Mouse (Mus musculus) A20 (cell line): ENCODE measurements around the gene Grin1.
A peak's percentile ranks its signal among the peaks of the same experiment; 100 is the strongest.

Source experiments
- DNase-seq: peaks from one replicate; pipeline ENCODE4 v3.0.0-alpha.2; 2011; ENCODE audit warnings: low read depth, low spot score

Grin1 gene

DNA sequence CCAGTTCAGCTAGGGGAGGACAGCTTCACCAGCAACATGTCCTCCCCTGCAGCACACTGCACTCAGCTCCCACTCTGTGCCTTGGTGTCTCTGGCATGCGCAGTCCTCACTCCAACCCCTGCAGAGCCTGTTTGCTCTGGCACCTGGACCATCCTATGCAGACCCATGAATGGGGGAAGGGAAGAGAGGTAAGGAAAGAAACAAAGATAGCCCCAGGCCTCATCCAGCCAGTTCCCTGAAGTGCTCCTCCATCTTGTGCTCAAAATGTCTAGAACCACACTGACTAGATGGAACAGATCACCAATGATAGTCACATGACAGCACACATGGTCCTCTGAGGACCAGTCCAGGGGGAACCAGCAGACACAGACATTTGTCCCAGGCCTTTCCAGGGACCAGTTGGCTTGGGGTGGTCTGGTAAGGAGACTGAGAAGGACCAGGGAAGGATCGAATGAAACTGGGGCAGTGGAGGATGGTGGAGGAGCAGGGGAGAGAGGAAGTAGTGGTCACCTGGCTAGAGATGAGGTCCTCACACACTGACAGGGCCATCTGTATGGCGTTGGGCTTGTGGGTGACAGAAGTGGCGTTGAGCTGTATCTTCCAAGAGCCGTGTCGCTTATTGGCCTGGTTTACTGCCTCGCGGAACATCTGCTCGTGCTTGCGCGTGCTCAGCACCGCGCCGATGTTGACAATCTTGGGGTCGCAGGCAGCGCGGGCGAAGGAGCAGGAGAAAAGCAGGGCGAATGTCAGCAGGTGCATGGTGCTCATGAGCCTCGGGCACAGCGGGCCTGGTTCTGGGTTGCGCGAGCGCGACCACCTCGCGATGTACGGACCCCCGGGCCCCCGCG is 644 bp downstream of the Grin1 start:
- DNase-seq, result no peak

DNA sequence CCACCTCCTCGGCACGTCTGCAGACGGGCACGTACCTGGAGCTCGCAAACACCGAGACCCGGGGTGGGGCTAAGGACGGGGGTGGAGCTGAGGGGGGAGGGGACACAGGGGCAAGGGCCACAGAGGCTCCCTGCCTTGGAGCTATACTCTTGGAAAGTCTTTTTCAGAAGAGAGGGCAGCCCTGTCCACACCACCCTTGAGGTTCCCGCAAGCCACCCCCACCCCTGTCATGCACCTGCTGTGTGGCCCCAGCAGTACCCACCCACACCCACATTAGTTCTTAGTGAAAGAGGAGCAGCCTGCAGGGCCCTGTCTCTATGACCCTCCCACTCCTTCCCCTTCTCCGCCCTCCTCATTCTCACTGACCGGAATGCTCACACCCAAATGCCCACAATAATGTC is 7.5 kb downstream of the Grin1 start:
- DNase-seq, result no peak

DNA sequence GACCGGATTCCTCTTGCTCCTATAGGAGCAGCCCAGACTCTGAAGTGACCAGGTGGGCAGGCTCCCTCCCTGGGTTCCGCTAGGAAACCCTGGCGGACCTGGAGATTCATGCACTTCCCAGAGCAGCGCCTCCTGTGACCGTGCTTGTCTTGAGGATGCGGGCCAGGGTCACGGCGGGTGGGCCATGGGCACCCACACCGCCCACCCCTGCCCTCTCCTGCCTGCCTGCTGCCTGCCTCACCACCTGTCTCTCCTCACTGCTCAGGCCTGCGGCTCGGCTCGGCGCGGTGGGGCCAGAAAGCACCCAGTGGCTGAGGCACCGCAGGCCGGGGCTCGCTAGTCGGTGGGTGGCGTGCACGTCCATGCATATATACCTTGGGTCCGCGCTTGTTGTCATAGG is 8.0 kb downstream of the Grin1 start:
- no peak for DNase-seq

DNA sequence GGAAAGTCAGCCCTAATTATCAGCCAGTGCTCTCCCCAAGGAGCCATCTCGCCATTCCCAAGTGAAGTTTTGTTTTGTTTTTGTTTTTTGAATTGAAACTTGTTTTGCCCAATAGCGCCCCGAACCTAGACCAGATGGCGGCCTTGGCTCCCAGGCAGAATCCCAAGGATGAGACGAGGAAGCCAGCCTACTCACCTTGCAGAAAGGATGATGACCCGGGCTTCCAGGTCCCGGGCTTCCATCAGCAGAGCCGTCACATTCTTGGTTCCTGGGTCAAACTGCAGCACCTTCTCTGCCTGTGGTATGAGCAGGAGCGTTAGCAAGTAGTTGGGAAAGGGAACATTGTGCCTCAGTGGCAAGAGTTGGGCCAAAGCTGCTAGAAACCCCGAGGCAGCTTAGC is 8.8 kb downstream of the Grin1 start:
- DNase-seq, result no peak

DNA sequence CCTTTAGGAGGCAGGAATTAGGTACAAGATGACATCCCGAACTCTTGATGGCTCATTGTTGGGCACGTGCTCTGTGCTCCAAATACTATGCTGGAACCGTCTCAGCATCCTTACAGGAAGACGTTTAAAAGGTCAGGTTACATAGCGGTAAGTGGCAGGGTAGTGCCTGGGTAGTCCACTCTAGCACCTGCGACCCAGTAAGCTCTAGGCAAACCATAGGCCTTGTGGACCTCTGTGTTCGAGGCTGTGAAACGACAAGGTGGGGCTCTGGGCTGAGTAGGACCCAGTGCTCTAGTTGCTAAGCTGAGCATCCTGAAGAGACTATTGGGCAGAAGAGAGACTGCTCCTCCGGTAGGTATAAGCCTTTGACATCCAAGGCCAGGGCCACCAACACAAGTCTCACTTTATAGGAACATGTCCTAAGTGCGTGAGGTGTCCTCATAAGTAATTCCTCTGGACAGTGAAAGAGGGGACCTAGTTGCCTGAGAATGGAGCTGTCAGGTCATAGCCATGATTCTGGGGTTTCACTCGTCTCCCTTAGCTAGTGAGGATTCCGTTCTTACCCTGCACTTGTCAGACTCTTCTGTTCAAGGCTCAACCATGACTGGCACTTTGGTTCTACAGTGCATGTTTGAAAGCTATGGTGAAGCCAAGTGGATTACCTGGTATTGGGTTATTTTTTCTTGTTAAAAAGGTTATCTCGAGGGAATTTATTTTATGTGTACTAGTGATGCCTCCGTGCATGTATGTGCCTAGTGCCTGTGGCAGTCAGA is 13.2 kb downstream of the Grin1 start:
- no peak for DNase-seq

DNA sequence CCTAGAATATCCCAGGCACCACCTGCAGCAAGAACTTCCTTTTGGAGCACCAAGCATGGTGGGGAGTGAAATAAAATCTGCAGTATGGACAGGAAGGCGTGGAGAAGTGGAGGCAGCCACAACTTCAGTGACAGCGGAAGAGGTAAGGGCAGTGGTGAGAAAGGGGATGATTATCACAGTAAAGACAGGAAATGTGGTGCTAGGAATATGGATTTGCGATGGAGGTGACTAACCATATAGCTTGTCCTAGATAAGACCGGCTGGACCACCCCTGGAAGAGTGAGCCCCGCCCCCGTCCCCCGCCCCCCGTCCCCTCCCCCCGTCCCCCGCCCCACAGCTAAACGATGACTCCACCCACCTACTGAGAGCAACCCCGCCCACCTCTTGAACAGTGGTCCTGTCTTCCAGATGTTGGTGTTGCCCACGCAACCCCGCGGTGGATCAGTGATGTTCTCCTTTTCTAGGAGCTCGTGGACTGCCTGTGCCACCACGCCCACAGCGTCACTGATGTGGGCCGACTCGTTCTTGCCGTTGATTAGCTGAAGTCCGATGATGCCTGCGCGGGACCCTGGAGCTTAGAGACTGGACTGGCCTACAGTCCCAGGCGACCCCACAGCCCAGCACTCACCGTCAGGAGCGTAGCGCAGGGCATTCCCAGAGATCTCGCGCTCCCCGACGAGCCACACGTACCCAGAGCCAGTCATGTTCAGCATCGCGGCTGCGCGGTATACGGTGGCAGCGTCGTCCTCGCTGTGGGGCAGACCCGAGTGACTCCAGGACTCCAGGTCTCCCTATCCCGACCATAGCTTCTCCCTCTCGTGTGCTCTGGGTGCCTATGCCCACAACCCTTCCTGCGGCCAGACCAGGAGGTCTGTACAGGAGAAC is 14.1 kb downstream of the Grin1 start:
- no peak for DNase-seq

DNA sequence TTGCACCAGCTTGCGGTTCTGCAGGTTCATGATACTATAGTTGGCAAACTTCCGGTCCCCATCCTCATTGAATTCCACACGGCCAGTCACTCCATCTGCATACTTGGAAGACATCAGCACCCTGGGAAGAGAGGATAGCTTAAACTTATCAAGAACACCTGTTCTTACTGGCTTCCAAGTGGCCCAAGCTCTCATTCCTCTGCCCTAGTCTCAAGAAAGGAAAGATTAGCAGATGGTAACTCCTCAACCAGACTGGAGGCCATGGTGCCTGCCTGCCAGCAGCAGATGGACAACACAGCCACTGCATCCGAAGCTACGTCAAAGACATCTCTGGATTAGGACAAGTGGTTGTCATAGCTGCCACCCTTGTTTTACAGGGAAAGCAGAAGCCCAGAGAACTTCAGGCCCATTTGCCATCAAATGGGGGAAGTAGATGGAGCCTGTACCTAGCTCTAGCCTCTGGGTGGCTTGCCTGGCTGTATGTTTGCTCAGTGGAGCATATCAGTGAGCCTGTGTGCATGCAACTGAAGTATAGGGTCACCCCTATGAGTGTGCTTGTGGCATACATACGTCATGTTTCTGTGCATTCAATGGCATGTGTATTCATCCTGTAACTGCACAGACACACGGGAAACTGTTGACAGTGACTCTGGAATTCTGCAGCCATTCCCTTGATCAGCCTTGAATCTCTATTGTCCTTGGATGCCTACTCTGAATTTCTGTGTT is 14.9 kb downstream of the Grin1 start:
- no peak for DNase-seq

DNA sequence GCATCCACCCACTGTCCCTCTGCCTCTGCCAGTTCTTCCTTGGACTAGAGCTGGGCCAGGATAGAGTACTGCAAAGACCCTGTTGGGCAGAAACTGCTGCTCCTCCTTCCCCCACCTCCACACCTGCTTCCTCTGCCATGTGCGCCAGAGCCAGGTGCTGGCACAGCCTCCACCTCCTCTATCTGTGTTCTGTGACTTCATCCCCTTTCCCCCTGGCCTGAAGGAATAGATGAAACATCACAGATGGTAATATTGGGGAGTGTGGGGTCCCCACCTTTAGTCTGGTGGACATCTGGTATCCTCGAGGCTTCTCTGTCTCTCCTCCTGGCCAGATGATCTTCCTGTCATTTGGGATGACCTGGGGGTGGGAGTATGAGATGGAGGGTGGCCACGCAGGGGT is 15.5 kb downstream of the Grin1 start:
- DNase-seq, result no peak

DNA sequence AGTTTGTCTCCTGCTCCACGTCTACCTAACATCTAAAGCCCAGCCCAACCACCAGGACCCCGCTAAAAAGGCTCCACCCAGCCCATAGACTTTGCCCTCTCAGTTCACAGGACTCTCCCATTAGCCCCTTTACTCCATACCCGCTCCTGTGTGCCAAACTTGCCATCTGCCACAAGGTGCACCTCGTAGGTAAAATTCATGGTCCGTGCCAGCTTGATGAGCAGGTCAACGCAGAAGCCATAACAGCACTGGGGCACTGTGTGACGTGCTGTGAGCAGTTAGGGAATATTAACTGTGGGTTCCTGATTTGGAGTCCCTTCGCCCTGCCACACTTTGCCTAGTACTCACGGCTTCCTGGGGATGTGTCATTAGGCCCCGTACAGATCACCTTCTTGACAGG is 20.9 kb downstream of the Grin1 start:
- no peak for DNase-seq

DNA sequence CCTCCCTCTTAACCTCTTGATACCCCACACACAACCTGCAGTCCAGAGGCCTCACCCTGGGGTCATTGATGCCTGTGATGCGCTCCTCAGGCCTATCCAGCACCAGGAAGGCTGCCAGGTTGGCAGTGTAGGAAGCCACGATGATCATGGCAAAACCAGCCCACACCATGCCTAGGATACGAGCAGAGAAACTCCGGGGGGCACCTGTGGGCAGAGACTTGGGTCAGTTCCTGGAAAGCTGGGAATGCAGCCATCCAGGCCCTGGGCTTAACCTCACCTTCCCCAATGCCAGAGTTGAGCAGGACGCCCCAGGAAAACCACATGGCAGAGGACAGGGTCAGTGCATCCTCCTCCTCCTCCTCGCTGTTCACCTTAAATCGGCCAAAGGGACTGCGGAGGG is 21.9 kb downstream of the Grin1 start:
- no peak for DNase-seq

DNA sequence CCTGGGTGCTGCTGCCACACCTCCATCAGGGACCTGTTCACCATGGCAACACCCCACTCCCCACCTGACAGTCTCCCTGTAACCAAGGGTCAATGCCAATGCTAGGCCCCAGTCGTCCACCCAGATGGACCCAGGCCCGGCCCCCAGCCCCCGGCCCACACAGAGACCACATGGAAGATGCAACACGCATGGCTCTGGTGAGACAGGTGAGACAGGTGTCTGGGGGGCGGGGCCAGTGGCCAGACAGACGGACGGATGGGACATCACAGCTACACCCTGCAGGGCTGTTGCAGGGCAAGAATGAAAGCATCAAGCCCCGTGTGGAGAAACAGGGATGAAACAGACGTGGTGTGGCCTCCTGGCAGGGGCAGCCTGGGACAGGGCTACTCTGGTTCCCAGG is 25.3 kb downstream of the Grin1 start:
- no peak for DNase-seq

DNA sequence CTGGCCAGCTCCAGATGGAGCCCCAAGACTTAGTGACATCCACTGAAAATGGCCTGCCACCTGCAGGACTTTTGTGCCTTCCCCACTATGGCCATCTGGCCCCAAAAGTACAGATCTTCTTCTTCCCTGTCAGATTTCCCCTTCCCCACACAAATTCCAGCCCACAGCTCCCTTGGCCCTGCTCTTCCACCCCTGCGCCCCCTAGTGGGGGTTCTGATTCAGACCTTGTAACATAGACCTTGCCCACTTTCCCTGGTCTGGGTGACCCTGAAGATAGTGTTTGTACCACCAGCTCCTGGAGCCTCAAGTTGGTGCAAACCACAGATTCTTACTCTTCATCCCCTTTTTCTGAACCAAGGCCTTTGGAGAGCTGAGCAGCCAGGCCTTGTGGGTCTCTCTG is 26.1 kb downstream of the Grin1 start:
- DNase-seq, result peak; percentile 64

DNA sequence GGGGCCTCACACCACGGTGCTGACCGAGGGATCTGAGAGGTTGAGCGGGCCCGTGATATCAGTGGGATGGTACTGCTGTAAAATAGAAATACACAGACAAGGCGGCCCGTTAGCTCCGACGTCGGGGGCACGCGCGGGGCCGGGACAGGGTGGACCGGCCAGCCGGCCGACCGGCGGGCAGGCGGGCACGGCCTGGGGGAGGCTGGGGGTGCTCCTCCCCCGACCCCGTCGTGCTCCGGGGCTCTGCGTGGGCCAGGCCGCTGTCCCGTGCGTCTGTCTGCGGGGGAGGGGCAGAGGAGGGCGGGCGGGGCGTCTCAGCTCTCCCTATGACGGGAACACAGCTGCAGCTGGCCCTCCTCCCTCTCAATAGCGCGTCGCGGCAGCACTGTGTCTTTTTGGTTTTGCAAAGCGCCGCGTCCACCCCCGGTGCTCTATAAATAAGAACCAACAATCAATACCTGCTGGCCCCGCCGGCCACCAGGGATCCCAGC is 26.9 kb downstream of the Grin1 start:
- DNase-seq, result peak; percentile 20

DNA sequence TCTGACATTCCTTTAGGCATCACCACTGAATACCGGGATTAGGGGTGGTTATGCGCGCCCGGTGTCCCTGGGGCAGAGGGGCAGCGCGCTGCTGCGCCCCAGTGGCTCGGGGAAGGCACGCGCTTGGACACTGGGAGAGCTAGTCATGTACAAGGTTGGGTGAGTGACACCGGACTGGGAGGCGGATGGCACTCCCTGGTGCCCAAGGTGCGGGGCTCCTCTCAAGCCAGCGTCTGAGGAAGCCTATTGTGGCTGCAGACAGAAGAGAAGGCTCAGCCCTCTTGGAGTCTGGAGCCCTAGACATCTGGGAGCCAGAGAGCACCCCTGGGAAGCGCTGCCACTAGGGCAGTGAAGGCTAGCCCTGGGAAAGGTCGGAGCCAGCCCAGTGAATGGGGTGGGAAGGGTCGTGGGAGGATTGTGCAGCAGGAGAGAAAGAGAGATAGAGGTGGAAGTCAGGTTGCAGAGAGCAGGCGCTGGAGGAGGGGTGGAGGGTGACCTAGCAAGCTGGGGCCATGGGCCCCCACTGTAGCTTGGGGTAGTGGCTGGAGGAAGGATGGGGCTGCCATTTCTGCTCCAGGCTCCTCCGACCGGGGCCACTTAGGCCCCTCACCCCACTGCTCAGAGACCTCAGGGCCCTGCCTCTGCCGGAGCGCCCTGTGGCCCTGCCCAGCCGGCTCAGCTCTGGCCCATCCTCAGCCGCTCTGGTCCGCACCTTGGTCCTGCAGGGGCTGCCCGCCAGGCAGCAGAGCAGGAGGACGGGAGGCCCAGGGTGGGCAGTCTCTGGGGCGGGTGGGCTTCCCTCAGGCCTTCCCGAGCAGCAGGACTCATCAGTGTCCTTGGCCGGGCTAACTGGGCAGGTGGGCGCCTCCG is 27.6 kb downstream of the Grin1 start:
- DNase-seq, result no peak

DNA sequence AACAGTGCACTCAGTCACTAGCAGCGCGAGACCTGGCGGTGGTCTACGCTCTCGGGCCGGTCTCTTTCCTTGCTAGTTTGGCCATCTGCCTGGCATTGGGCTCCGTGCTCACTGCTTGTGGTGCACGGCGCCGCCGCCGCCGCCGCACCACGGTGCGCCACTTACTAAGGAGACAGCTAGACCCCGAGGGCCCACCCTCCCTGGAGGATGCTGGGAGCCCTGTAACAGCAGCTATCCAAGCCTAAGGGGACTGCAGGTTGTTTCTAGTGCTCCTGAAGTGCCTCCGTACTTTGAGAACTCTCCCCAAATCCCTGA is 28.2 kb downstream of the Grin1 start:
- DNase-seq, result no peak

DNA sequence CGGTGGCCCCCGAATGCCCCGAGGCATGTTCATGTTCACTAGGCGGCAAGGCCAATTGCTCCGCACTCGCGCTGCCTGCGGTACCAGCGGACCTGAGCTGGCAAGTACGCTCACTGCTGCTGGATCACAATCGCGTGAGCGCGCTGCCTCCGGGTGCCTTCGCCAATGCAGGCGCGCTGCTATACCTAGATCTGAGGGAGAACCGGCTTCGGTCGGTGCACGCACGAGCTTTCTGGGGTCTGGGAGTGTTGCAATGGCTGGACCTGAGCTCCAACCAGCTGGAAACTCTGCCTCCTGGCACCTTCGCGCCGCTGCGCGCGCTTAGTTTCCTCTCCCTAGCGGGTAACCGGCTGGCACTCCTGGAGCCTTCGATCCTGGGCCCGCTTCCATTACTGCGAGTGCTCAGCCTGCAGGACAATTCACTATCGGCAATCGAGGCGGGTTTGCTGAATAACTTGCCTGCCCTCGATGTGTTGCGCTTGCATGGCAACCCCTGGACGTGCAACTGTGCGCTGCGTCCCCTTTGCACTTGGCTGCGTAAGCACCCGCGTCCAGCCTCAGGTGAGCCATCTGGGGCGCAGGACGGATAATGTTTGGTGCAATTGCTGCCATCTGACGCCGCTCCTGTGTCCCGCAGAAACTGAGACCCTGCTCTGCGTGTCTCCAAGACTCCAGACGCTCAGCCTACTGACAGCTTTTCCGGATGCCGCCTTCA is 28.7 kb downstream of the Grin1 start:
- DNase-seq, result no peak

DNA sequence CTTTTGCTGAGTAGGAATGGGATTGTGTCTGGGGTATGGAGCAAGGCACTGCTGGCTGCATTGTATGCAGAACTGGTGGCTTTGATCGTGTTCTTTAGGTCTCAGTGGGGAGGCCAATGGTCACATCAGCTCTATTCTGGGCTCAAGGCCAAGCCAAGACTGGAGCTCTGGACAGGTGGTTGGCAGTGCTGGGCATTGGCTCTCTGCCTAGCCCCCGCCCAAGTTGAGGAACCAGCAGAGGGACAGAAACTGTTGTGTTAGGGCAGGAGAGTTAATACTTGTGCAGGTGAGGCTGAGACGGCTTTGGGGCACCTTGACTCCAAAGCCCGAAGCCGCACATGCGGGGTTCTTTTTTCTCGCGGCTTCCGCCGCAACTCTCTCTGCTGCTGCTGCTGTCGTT is 29.3 kb downstream of the Grin1 start, which contains the start of gene Lrrc26:
Gene Lrrc26 (plus strand): TSS at position 265 of the 400 bp plus-strand sequence.
- no peak for DNase-seq

DNA sequence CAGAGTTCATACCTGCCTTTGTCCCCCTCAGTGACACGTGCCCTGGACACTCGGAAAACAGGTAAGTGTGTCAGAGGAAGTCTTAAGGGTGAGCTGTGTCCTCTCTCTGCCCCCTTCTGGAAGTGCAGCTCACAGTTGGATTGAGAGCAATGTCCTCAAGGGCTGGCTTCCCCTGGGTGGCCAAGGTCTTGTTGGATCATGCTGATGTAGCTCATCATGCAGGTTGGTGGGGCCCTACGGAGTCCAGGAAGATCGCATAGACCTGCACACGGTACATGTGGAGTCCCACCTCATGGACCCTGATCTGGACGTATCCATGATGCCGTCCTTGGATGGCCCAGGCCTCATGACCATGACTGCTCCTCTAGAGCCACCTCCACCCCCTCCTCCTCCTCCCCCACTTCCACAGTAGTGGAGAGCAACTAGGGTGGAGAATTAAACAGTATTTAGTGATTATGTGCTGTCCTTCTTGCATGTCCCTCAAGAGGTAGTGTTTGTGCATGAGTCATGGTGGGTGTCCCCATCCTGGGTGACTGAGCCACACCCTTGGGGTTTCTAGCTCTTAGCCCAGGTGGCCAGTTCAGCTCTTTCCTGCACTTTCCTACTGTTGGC is 30.1 kb downstream of the Grin1 start:
- no peak for DNase-seq

DNA sequence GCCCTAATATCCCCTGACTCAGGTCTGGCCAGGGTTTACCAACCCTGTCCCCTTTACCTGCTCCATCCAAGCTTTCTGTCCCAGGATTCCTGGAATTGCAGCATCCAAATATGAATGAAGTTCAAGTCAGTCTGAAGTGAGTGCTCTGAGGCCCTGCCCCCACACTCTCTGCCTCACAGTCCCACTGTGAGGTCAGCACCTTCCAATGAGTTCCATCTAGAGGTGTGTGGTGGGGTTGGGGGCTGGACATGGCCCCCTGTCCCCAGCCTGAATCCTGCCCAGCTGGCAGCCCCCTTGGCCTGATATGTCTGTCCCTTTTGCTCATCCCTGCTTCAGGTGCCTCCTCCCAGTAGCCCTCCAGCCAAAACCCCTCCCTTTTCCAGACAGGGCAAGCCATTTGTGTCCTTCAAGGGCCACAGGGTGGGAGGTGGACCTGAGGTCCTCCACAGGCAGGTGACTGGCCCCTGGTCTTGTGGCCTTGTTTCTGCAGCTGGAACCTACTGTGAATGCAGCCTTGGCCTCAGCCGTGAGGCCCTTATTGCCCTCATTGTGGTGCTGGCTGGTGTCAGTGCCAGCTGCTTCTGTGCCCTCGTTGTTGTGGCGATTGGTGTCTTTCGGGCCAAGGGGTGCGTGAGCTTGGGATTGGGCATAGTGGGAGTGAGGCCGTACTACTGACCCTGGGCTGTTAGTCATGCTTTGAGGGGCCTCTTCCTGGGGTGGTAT is 30.9 kb downstream of the Grin1 start, which contains the start of gene Tmem210:
Gene Tmem210 (plus strand): TSS at position 219 of the 723 bp plus-strand sequence.
- no peak for DNase-seq
